Mouse (Mus musculus) megakaryocyte-erythroid progenitor cell, adult 5-6 weeks (primary cell): ENCODE measurements around the gene Gemin5. TPM values are rescaled to one million over a fixed set of nuclear protein-coding genes. Genes with fewer than 3 reads are reported as not detected.
"Not testable (repeated sequence)": the region's sequence is repeated elsewhere in the genome, so short reads cannot be mapped to it uniquely, and the experiment has no call there.

Experiments used
- ATAC-seq: replicated peaks from 2 replicates; pipeline ENCODE4 v1.8.0; 2016; ENCODE audit warnings: mild to moderate bottlenecking, inconsistent platforms; ENCODE audit not compliant: severe bottlenecking, poor library complexity, low FRiP score, low TSS enrichment
- total RNA-seq, 2 experiments: library from RNA; stranded (forward) in 1 of 2; stranded (reverse) in 1 of 2; fragments of 200-1000, 215-1000 nt in 1 of 2; fragments of >200 nt in 1 of 2; fragmentation: Nextera tagmentation in 1 of 2; gene quantifications; 2 replicates each; pipeline ENCODE4 v1.2.3; 2014 to 2017

The Gemin5 gene
- total RNA-seq, 2 experiments from 2014 or later = 43.2 to 57.0 TPM

DNA sequence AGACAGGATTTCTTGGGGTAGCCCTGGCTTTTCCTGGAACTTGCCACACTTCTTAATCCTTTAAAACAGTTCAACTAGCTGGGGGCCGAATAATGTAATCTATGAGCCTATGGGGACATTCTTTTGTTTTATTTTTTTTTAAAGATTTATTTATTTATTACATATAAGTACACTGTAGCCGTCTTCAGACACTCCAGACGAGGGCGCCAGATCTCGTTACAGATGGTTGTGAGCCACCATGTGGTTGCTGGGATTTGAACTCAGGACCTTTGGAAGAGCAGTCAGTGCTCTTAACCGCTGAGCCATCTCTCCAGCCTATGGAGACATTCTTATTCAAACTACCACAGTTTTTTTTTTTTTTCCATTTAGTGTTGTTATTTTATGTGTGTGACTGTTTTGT, 11.6 kb upstream of the Gemin5 start:
- not testable (repeated sequence) for ATAC-seq

DNA sequence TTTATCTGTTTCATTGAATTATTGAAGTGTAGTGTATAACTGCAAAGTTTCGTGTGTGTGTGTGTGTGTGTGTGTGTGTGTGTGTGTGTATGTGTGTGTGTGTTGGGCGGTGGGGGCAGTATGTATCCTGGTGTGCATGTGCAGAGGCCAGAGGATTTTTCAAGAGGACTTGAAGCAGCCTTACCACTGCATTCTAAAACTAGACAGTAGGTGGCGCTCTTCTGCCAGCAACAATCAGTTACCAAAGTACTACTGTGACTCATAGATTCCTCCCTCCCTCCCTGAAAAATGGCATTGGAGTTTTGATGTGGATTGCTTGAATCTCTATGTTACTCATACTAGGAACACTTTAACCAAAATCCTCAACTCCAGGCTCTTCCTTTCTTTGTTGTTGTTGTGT, 11.2 kb upstream of the Gemin5 start:
- peak; percentile 59 for ATAC-seq

DNA sequence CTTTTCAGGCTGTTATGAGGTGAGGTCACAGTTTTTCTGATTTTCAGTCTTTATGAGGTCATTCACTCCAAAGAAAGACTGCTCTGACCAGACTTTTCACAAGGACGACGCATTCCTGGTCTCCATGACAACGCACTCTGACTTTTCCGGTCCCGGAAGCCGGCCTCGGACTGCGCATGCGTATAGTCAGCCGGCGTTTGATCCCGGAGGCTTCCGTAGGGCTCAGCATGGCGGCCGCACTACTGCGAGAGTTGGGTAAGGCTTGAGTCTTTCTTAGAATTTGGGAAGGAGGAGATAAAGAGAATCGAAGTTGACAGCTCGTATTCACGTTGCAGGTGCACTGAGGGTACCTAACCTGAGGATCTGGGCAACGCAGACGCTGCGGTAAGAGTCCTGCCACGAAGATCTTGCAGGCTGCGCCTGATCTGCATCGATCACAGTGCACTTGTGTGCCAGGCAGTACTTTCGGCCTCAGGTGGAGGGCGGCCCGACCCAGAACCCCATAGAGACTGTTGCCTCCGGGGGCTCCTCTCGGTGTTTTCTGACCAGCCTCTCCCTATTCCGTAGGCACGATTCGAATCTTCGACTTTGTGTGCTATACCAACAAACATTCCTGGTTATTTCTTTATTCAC, 3.2 kb upstream of the Gemin5 start, which contains the start of gene Mrpl22:
Gene Mrpl22, plus strand, starts transcription at position 203 of the 633 bp plus-strand sequence.
- peak; percentile 77 for ATAC-seq

DNA sequence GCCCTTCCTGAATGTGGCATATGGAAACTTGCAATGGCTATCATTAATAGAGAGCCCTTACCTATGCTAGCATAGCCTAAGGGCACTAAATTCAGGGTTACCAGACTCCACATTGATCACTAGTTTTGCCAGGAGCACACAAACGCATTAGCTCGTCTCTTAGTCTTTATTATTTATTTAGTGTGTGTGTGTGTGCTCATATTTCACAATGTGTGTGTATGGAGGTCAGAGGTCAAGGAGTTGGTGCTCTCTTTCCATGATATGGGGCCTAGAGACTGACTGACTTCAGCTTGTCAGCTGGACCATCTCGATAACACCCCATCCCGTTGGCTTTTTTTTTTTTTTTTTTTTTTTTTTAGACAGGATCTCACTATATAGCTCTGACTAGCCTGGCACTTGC, 1.3 kb upstream of the Gemin5 start:
- ATAC-seq = no peak

DNA sequence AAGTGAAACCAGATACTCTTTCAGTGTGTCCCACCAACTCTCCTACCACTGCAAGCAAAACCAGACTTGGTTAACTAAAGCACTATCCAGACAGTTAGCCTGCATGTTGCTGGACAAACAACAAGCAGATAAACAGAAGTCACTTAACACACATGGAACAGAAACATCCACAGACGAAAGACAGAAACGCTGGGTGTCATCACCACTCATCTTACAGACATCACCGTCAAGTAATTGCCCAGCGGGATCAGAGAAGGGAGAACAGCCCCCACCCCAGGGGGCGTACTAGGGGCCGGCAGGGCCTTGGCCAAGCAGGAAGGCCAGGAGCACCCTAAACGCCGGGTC, 545 bp downstream of the Gemin5 start:
- ATAC-seq = no peak

DNA sequence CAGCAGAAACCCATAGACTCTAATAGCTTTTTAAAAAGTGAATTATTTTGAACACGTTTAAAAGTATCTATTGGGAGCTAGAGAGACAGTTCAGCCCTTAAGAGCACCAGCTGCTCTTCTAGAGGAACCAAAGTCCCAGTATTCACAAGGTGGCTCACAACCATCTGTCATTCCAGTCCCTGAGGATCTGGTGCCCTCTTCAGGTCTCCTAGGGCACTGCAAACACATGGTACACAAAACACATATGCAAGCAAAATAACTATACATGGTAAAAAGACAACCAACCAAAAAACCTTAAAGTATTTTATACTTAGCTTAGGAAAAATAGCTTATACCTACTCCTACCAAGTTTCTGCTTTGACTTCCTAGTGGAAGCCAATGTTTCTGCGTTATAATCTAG, 3.3 kb downstream of the Gemin5 start:
- no peak for ATAC-seq

DNA sequence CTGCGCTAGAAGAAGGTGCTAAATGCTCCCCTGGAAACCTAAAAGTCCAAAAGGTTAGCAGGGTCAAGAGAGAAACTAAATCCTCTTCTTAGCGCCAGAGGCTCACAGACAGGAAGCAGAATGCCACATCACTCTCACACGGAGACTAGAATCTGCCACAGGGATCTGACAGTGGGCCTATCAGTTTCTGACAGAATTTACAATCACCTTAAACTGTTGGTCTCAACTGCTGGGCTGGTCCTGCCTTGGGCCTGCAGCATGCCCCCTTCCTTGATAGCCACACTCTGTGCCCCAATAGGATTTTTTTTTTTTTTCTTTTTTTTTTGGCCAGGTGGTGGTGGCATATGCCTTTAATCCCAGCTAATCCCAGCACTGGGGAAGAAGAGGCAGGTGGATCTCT, 11.5 kb downstream of the Gemin5 start:
- ATAC-seq = peak; percentile 78

DNA sequence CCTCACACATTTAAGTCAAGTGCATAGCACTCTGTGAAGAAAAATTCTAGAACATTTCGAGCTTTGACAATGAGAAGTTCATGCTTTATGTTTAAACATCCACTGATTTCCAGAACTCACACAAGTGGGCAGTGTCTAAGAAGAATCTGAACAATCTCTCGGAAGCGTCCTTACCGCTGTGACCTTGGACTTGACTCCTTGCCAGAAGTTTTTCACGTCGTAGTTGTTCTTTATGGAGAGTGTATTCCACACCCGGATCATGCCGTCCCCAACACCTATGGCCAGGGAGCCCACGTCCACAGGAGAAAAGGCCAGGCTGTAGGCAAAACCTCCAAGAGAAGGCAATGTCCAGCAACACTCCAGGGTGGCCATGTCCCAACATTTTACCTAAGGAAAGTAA, 12.9 kb downstream of the Gemin5 start:
- ATAC-seq = no peak

DNA sequence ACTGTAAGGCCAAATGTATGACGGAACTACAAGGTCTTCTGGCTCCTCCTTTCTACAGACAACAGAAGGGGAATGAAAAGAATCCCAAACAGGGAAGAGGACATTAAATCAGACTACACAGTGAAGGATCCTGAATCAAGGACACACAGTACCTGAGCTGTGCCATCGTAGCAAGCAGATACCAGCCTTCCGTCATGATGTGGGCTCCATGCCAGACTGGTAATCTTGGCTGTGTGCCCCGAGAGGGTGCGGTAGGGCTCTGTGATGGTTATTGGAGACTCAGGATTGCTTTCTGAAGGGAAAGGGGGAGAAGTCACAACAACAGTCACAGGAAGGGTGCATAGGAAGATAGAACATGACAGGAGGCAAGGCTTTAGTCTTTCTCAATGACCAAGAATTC, 22.1 kb downstream of the Gemin5 start:
- peak; percentile 81 for ATAC-seq

DNA sequence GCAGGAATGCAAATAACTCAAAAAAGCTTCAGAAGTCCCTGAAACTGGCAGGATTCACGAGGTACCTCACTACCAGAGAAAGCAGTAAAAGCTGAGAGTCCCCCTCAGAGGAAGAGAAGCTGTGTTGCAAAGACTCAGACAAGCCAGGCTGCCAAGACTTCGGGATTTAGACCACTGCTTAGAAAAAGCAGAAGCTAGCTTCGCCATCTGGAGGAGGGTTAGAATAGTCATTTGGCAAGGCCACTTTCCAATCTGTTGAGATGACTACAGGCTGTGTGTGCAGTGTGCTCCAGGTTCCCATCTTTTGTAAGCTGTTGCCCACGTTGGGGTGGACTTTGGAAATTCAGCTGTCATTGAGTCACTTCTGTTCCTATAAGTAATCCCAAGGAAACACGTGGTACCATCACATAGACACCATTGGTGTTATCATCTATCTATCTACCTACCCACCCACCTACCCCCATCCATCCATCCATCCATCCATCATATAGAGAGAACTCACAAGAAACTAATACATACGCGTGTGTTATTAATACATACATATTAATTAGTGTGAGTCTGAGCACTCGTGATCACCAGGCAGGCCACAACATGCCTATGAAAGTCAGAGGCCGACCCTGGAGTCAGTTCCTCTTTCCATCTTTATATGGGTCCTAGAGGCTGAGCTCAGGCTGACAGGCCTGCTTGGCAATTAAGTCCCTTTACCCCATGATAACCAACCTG, 24.5 kb downstream of the Gemin5 start:
- no peak for ATAC-seq

DNA sequence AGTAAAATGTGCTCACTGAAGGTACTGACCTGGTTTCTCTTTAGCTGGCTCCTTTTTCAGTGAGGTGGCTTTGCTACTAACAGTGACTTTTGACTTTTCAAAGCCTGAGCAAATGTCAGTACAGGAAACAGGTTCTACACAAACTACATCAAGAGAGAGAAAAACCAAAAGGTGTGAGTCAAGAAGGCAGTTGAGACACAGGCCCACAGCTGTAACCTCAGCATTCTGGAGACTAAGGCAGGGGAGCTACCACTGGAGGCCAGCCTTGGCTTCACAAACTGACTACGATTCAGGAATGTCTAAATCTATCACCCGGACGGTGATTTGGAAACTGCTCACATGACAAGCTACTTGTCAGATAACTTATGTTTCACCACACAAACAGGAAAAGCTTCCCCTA, 28.9 kb downstream of the Gemin5 start:
- ATAC-seq = no peak

DNA sequence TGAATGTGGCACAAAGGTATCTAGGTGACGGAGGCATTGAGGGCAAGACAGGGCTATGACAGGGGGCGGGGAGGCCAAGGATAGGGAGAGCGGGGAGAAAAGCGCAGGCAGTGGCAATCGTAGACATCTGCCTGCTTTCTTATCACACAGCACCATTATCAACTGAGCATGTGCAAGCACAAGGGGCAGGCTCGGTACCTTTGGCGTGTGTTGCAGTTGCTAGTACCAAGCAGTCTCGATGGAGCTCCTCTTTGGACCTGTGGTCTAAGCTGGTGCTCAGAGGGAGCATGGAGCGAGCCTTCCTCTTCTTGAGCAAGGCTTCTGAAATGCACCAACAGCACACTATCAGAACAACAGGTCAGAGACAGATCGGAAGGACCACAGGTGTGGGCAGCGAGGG, 29.5 kb downstream of the Gemin5 start:
- no peak for ATAC-seq

DNA sequence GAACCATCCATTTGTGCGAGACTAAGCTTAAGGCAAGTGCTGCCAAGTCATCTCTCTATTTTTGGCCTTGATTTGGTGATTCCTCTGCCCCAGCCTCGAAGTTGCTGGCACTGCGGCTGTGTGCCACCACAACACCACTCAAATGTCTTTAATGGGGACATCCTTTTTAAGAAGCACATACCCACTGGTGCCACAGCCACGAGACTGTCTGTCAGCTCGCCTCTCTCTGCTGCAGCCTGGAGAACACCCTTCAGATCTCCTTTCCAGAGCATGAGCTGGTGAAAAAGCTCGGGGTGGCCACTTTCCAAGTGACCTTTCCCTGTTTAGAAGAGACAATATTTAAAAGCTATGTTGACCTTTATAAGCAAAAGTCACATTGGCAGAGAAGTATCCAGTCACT, 31.7 kb downstream of the Gemin5 start:
- ATAC-seq = no peak

DNA sequence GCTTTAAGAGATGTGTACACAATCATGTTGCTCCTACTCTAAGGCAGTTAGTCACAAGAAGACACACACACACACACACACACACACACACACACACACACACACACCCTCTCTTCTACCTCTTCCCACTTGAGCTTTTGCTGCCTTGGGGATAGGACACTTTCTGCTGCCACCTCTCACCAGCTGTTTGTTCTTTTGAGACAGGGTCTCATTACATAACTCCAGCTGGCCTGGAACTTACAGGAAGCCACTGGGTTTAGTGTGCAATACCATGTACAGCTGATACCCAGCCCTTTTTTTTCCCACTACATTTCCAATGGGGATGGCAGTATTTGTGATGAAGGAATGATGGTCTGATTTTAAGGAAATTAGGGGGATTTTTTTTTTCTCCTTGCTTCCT, 33.0 kb downstream of the Gemin5 start:
- ATAC-seq = no peak

DNA sequence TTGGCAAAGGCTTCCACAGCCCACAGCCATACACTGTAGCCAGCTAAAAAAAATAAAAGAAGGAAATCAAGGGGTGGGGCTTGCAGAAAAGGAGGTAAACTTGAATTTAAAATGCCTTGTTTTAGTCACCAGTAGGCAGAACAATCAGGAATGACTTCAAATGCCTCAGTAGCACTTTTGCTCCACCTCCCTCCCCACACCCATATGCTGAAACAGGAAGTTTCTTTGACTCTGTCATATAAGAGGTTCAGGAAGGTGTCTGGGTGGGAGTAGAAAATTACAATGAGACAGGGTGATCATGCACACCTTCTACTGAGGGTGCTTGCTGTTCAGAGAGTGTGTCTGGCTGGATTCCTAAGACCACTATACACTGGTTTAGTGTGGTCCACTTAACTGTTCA, 33.5 kb downstream of the Gemin5 start:
- no peak for ATAC-seq

DNA sequence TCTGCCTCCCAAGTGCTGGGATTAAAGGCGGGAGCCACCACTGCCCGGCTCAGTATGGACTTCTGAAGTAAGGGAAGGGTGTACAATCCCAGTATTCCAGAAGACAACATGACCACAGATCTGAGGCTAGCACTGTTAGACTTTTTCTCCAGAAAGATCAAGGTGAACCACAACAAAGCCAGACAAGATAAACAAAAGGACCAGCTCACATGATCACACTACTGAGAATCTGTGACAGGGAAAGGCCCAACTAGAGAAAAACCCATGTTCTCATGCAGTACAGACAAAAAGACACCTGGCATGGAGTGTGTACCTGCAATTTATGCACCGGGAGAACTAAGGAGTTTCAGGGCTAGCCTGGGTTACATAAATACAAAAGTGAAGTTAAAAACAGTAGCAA, 36.3 kb downstream of the Gemin5 start:
- ATAC-seq = no peak

DNA sequence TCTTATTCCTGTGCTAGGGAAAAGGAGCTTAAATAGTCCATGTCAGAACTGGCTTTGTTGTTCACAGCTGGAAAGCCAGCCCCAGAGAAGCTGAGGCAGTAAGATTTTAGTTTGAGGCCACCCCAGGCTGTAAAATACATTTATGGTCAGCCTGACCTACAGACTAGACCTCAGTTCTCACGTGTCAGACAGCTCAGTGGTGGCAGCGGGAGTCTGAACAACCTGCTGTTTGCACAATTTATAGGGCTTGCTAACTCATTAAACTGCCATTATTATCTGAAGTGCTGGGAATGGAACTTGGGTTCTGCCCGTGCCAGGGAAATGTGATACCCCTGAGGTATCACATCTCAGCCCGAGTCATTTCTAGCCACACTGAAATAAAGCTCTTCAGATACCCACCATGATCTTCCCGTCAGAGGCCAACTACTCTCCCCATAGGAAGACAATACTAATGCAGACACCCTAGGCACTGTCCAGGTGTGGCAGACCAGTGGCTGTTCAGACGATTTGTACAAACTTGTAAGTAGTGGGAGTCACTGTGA, 39.0 kb downstream of the Gemin5 start:
- ATAC-seq = no peak

DNA sequence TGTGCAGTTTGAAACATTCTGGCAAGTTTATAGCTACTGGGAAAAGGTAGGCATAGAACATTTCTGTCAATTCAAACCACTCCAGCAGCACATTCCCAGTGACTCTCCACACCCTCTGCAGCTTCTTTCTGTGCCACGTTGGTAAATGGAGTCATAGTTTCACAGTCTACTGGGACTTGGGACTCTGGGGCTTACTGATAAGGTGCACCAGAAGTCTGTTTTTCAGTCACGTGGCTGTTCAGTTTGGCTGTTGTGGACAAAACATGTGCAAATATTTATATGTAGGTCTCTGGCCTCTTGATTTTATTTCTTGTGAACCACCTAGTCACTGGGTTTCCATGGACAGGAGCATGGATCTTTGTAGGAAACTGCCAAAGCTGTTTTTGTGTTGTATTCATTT, 40.8 kb downstream of the Gemin5 start:
- ATAC-seq = peak; percentile 90

DNA sequence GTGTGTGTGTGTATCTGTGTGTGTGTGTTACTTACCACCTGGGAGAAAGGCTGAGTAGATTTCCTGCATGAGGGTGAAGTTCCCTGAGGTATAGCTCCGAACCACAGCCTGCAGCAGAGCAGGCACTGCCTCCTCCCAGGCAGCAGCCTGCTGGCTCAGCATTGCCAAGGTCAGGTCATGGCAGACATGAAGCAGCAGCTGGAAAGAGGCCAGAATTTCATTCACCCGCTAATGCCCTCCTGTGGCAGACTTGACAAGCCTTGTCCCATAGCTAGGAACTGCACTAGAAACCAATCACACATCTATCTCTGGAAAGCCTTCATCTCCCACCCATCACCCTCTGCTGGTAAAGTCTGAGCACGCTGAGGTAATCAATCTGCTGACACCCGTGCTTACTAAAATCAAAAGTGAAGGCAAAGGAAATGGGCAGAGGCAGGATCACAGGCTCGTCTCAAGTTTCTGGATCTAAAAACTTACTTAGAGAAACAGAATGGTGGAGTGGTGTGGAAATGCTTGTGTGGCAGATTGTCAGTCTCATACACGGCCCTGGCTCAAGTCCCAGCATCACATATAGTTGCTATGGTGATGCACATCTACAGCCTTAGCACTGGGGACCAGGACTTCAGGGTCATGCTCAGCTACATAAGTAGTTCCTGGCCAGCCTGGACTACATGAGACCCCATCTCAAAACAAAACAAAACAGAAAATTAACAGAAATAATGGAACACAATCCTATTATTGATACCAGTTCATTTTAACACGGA, 41.8 kb downstream of the Gemin5 start:
- peak; percentile 56 for ATAC-seq

DNA sequence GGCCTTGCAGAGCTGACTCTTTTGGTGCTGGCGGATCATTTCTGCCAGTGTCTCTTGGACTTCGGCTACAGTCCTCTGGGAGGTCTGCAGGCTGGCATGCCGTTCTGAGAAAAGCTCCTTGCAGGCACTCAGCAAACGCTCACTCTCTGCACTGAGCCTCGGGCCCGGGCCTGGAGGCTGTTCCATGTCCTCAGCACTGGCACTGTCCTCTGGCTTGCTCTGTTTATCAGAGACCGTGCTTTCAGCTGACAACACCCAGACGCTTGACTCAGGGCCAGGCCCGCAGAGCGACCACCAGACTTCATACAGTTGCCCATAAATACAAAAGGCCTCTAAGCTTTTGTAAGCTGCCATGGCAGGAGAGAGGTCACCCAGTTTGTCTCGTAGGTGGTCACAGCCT, 43.3 kb downstream of the Gemin5 start:
- no peak for ATAC-seq
